Mouse (Mus musculus): Measurements from ENCODE around the gene S100pbp. TPM values are rescaled to one million over a fixed set of nuclear protein-coding genes. Genes with fewer than 3 reads are reported as not detected.

S100pbp gene
- polyA plus RNA-seq, 1 experiment from 2014 or later, result 21.3 TPM

DNA sequence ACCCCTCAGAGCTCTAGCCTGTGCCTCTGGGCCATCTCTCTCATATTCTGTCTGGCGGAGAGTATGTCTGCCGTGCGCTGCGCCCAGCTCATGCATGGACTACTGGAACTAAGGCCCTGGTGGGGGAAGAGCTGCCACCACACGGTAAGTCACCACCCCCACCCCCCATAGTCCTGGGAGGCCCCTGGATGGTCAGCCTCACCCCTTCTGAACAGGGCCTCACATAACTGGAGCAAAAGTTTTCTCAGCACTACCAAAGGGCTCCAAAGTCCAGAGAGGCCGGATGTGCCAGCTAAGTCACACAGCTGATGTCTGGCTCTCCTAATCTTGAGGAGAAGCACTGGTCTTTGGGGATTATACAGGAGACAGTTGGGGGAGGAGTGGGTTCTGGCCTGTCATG is 78.7 kb downstream of the S100pbp start:
- WGBS, result 84% methylated on average over 6 of the region's 6 CpGs
- Histone ChIP-seq H3K4me3 (no peak overlapping the region), H3K27ac (ENCODE audit: poor library complexity, severe bottlenecking) (no peak overlapping the region), H3K27me3 (replicated peaks) (peaks cover 69% of the 10 kb centered on the region), H3K4me2 (no peak overlapping the region), H3K9ac (no peak overlapping the region), H3K4me1 (replicated peaks) (no peaks in the 10 kb centered on the region), H3K36me3 (no peaks in the 10 kb centered on the region), H3K9me3 (replicated peaks) (0 out of 2 replicates have a peak, but pooled peaks cover 2% of the 10 kb centered on the region)
- ATAC-seq (ENCODE audit: insufficient number of reproducible peaks, low FRiP score), result no peak

DNA sequence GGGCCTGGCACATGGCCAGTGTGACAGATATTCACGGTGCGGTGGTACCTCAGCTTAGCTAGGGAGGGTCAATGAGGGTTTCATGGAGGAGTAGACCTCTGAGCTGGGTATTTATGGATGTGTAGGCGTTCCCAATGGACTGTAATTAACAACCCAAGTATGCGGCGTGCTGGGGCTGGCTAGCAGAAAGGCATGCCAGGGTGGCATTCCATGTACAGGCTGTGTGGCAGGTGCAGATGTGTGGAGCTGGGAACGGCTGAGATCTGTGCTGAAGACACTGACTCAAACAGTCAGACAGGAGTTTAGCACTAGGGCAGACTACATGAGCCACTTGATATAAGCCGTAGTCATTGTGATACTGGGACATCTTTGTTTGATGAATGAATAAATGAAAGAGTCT is 80.9 kb downstream of the S100pbp start:
- H3K9ac ChIP-seq, result no peak overlapping the region
- peaks cover 70% of the 10 kb centered on the region for H3K27me3 ChIP-seq (replicated peaks)
- H3K27ac ChIP-seq (ENCODE audit: poor library complexity, severe bottlenecking), result no peak overlapping the region
- ATAC-seq (ENCODE audit: insufficient number of reproducible peaks, low FRiP score), result no peak
- no peak overlapping the region for H3K4me2 ChIP-seq
- WGBS, result 77% methylated on average over 7 of the region's 7 CpGs
- 0 out of 2 replicates have a peak, but pooled peaks cover 2% of the 10 kb centered on the region for H3K9me3 ChIP-seq (replicated peaks)
- no peaks in the 10 kb centered on the region for H3K36me3 ChIP-seq
- H3K4me1 ChIP-seq (replicated peaks), result peaks cover 6% of the 10 kb centered on the region
- H3K4me3 ChIP-seq, result no peak overlapping the region

DNA sequence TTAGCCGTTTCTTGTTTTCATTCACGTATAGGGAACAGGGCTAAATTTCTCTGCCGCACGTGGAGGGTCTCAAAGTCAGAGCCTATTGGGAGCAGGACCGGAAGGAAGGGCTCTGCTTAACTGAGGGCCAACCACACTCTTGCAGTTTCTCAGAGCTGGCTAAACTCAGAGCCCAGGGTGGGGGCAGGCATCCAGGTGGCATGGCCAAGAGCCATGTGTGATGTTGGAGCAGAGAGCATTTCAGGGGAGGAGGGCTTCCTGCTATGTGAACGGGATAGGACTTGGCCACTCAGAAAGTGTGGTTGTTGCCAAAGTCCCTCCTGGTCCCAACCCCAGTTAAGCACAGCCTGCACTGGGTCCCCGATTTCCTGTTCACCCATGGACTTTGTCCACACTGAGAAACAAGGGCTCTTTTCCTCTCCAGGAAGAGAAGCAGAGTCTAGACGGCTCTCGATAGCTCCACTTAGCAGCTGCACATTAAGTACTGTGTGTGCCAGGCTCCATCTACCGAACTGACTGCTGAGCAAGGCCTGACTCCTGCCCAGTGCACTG is 82.1 kb downstream of the S100pbp start:
- no peak overlapping the region for H3K4me2 ChIP-seq
- no peaks in the 10 kb centered on the region for H3K36me3 ChIP-seq
- no peak overlapping the region for H3K9ac ChIP-seq
- H3K27ac ChIP-seq (ENCODE audit: poor library complexity, severe bottlenecking), result no peak overlapping the region
- ATAC-seq (ENCODE audit: insufficient number of reproducible peaks, low FRiP score), result no peak
- H3K4me1 ChIP-seq (replicated peaks), result peaks cover 6% of the 10 kb centered on the region
- H3K27me3 ChIP-seq (replicated peaks), result peaks cover 69% of the 10 kb centered on the region
- H3K4me3 ChIP-seq, result no peak overlapping the region
- 72% methylated on average over 10 of the region's 10 CpGs for WGBS
- H3K9me3 ChIP-seq (replicated peaks), result no peaks in the 10 kb centered on the region

- Histone ChIP-seq H3K9ac (no peak overlapping the region), H3K4me3 (no peak overlapping the region), H3K36me3 (no peaks in the 10 kb centered on the region), H3K27ac (ENCODE audit: poor library complexity, severe bottlenecking) (no peak overlapping the region), H3K27me3 (replicated peaks) (peaks cover 68% of the 10 kb centered on the region), H3K4me2 (no peak overlapping the region), H3K4me1 (replicated peaks) (peaks cover 6% of the 10 kb centered on the region), H3K9me3 (replicated peaks) (no peaks in the 10 kb centered on the region)
- ATAC-seq (ENCODE audit: insufficient number of reproducible peaks, low FRiP score), result no peak
- WGBS, result 13% methylated on average over 9 of the region's 9 CpGs
Measured at GRCm38 (mm10) chr4:129106073-129106472, 83.5 kb downstream of the S100pbp start.

DNA sequence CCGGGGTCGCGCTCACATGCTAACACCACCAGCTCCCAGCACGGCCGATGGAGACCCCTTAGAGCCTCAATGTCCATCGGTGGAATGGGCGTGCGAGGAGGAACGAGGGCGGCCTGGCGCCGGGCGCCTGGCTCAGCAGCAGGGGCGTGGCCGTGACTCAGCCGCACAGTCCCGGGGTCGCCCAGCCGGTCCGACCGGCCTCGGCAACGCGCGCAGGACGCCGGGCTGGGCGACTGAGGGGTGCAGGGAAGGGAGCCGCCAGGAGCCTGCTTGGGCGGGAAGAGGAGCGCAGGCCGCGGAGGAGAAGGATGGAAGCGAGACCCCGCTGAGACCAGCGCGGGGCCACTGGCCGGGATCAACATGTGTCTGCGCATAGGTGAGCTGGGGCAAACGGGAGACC is 84.2 kb downstream of the S100pbp start, which contains the start of gene Tmem54:
Gene Tmem54, plus strand, starts transcription at position 193 of the 400 bp plus-strand sequence.
- 1% methylated on average over 40 of the region's 40 CpGs for WGBS
- H3K27me3 ChIP-seq (replicated peaks), result peaks cover 68% of the 10 kb centered on the region

DNA sequence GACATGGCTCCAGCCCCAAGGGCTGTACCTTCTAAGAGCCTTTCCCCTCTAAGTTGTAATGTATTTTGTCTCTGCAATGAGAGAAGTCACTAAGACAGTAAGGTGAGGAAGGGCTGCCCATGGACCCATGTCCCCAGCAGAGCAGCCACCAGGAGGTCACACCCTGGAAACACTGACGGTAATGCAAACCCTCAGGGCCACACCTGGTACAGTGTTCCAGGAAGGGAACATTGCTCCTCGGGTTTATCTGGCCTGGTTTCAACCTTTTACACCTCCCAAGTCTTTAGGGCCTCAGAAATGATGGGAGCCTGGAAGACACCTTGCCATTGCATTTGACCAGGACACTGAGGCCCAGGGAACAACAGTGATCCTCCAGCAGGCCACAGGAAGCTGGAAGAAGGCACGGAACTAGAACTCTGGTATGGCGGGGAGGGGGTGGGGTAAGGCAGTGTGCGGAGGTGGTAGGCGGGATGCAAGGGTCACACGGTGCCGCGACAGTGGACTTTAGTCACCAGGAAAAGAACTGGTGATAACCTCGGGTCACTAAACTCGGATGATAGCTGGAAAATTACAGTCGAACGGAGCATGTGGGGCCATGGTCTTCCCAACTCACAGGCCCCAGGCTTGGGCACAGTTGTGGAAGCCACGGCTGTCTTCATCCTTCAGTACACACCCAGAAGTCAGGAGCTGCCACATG is 87.2 kb downstream of the S100pbp start:
- Histone ChIP-seq H3K27ac (ENCODE audit: poor library complexity, severe bottlenecking) (no peak overlapping the region), H3K4me1 (replicated peaks) (peaks cover 6% of the 10 kb centered on the region), H3K9ac (no peak overlapping the region), H3K36me3 (no peaks in the 10 kb centered on the region), H3K27me3 (replicated peaks) (peaks cover 51% of the 10 kb centered on the region), H3K4me2 (no peak overlapping the region), H3K9me3 (replicated peaks) (no peaks in the 10 kb centered on the region), H3K4me3 (no peak overlapping the region)
- WGBS, result 59% methylated on average over 14 of the region's 14 CpGs
- no peak for ATAC-seq (ENCODE audit: insufficient number of reproducible peaks, low FRiP score)

More for the DNA sequence above, 84.2 kb downstream of the S100pbp start, which contains the start of gene Tmem54:
- Histone ChIP-seq H3K9me3 (replicated peaks) (no peaks in the 10 kb centered on the region), H3K4me1 (replicated peaks) (peaks cover 6% of the 10 kb centered on the region), H3K36me3 (no peaks in the 10 kb centered on the region), H3K4me3 (peak within 1 kb of the TSS; percentile 35), H3K4me2 (peak within 1 kb of the TSS; percentile 62), H3K27ac (ENCODE audit: poor library complexity, severe bottlenecking) (no peak within 1 kb of the TSS), H3K9ac (peak within 1 kb of the TSS; percentile 36; the same call in 1 of the 2 replicates)
- ATAC-seq (ENCODE audit: insufficient number of reproducible peaks, low FRiP score), result no peak

Other genes with a start within 250 kb of the S100pbp start
- 6.8 and 7.4 TPM in 2 replicates for gene Azin2, start 227.3 kb downstream of the S100pbp start, polyA plus RNA-seq (2016; fragmentation: Nextera tagmentation; extraction: Ambion mirVana)
- 164 and 167 TPM in 2 replicates for gene Ak2, start 197.8 kb downstream of the S100pbp start, polyA plus RNA-seq (2016; fragmentation: Nextera tagmentation; extraction: Ambion mirVana)
- 8.1 and 8.2 TPM in 2 replicates for gene Rnf19b, start 131.5 kb downstream of the S100pbp start, polyA plus RNA-seq (2016; fragmentation: Nextera tagmentation; extraction: Ambion mirVana)
- gene Tmem54, start 84.2 kb downstream of the S100pbp start, polyA plus RNA-seq (2016; fragmentation: Nextera tagmentation; extraction: Ambion mirVana), result 0.24 and 0.34 TPM in 2 replicates
- 0.27 and 0.50 TPM in 2 replicates for gene Hpca, start 67.7 kb downstream of the S100pbp start, polyA plus RNA-seq (2016; fragmentation: Nextera tagmentation; extraction: Ambion mirVana)
- gene Fndc5, start 52.7 kb downstream of the S100pbp start, polyA plus RNA-seq (2016; fragmentation: Nextera tagmentation; extraction: Ambion mirVana), result 6.9 and 7.8 TPM in 2 replicates
- 49.3 and 55.8 TPM in 2 replicates for gene Yars, start within 50 bp of the S100pbp start, polyA plus RNA-seq (2016; fragmentation: Nextera tagmentation; extraction: Ambion mirVana)
- 1.2 and 1.6 TPM in 2 replicates for gene C77080, start 71.7 kb upstream of the S100pbp start, polyA plus RNA-seq (2016; fragmentation: Nextera tagmentation; extraction: Ambion mirVana)
- 1.1 and 1.3 TPM in 2 replicates for gene Sync, start 97.9 kb upstream of the S100pbp start, polyA plus RNA-seq (2016; fragmentation: Nextera tagmentation; extraction: Ambion mirVana)
- gene Rbbp4, start 145.6 kb upstream of the S100pbp start, polyA plus RNA-seq (2016; fragmentation: Nextera tagmentation; extraction: Ambion mirVana), result 342 TPM in 2 replicates
- 46.7 and 51.1 TPM in 2 replicates for gene Zbtb8os, start 146.0 kb upstream of the S100pbp start, polyA plus RNA-seq (2016; fragmentation: Nextera tagmentation; extraction: Ambion mirVana)
- gene Zbtb8a, start 188.4 kb upstream of the S100pbp start, polyA plus RNA-seq (2016; fragmentation: Nextera tagmentation; extraction: Ambion mirVana), result 11.1 and 11.8 TPM in 2 replicates

All from heart, embryonic 12.5 days (tissue).